Mouse (Mus musculus) liver, adult 2 months (tissue): Measurements from ENCODE around the gene Hsd3b1.
"Not testable (repeated sequence)": the region's sequence is repeated elsewhere in the genome, so short reads cannot be mapped to it uniquely, and the experiment has no call there.

Source experiments
- CTCF ChIP-seq: fragments of 200-500 bp; IDR thresholded peaks from 2 replicates; pipeline ENCODE4 v1.5.1; 2011; ENCODE audit warnings: low read depth, low read length, control low read depth
- POLR2A ChIP-seq: fragments of 200-500 bp; IDR thresholded peaks from 2 replicates; pipeline ENCODE4 v1.6.1; 2011; ENCODE audit warnings: low read length, control low read depth; ENCODE audit not compliant: insufficient read depth; ENCODE audit errors: extremely low read depth

DNA sequence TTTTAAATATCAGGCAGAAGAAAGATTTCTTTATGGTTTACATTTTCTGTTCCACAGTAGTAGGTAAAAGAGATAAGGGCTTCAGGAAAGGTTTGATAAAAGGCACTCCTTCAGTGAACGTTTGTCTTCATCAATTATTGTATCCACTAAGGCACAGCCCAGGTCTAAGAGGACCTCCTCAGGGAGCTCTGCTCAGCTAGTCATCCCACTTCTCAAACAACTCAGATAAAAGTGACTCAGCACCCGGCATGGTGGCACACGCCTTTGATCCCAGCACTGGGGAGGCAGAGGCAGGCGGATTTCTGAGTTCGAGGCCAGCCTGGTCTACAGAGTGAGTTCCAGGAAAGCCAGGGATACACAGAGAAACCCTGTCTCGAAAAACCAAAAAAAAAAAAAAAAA, 46.9 kb downstream of the Hsd3b1 start:
- TF ChIP-seq POLR2A, CTCF: not testable (repeated sequence)
